Mouse (Mus musculus) lung, postnatal 0 days (tissue): ENCODE data around the gene Igf2r. TPM values are rescaled to one million over a fixed set of nuclear protein-coding genes. Genes with fewer than 3 reads are reported as not detected.

Experiments
- ATAC-seq: fragments of 200-750 bp; cut with Nextera tagmentation; 2 replicates; pipeline ENCODE4 v1.8.0; 2017; ENCODE audit warnings: moderate library complexity
- DNase-seq: peaks from one replicate; pipeline ENCODE4 v3.0.0-alpha.2; 2016; ENCODE audit warnings: low spot score
- H3K27ac ChIP-seq: fragments of 300-500 bp; sonication (generic); 2 replicates; pipeline ENCODE4 v1.5.1; 2014; ENCODE audit warnings: antibody characterized with exemption, mild to moderate bottlenecking, low read length, mixed read lengths
- H3K27me3 ChIP-seq: fragments of 300-500 bp; sonication (generic); replicated peaks from 2 replicates; pipeline ENCODE4 v1.6.1; 2014; ENCODE audit warnings: low read length, mixed read lengths; ENCODE audit not compliant: insufficient read depth
- H3K36me3 ChIP-seq: fragments of 300-500 bp; sonication (generic); 2 replicates; pipeline ENCODE4 v1.6.1; 2014; ENCODE audit warnings: low read length, mixed read lengths; ENCODE audit not compliant: insufficient read depth
- H3K4me1 ChIP-seq: fragments of 300-500 bp; sonication (generic); 2 replicates; pipeline ENCODE4 v1.6.1; 2014; ENCODE audit warnings: antibody characterized with exemption, low read depth, low read length, mixed read lengths; ENCODE audit not compliant: insufficient read depth
- H3K4me2 ChIP-seq: fragments of 300-500 bp; sonication (generic); replicated peaks from 2 replicates; pipeline ENCODE4 v1.6.1; 2014; ENCODE audit warnings: low read depth, mild to moderate bottlenecking, low read length, moderate library complexity, mixed read lengths
- H3K4me3 ChIP-seq: fragments of 300-500 bp; sonication (generic); 2 replicates; pipeline ENCODE4 v1.5.1; 2014; ENCODE audit warnings: low read depth, low read length
- H3K9ac ChIP-seq: fragments of 300-500 bp; sonication (generic); replicated peaks from 2 replicates; pipeline ENCODE4 v1.6.1; 2014; ENCODE audit warnings: low read depth, mild to moderate bottlenecking
- H3K9me3 ChIP-seq: fragments of 300-500 bp; sonication (generic); 2 replicates; pipeline ENCODE4 v1.6.1; 2016; ENCODE audit warnings: low read length, mixed read lengths
- CTCF ChIP-seq: IDR thresholded peaks from 2 replicates; pipeline ENCODE4 v1.5.1; 2016; ENCODE audit warnings: antibody characterized with exemption, mild to moderate bottlenecking
- EP300 ChIP-seq: IDR thresholded peaks from 2 replicates; pipeline ENCODE4 v1.6.1; 2016; ENCODE audit warnings: antibody characterized with exemption, mild to moderate bottlenecking, control low read depth
- WGBS: fragments of 180-500 bp; shearing (Covaris S2); extraction: QIAGEN DNeasy Blood & Tissue Kit; methylation state at CpG from one replicate; pipeline ENCODE4 v1.1.7; 2014; 5-methylcytosine and 5-hydroxymethylcytosine counted together
- polyA plus RNA-seq: library from polyadenylated mRNA; unstranded; fragments of >200 nt; fragmentation: Nextera tagmentation; extraction: Ambion mirVana; gene quantifications from 2 replicates; pipeline ENCODE4 v1.2.1, GENCODE M21; 2015

Igf2r gene
- polyA plus RNA-seq, 1 experiment from 2014 or later = 26.7 TPM

GRCm38 (mm10) chr17:12706590-12707049 lies 62.8 kb downstream of the Igf2r start:
- H3K36me3 ChIP-seq = peaks cover 35% of the 10 kb centered on the region; the same call in 1 of the 2 replicates
- H3K4me1 ChIP-seq = peaks cover 4% of the 10 kb centered on the region; the same call in 1 of the 2 replicates
- peak; percentile 19 for DNase-seq
- no peaks in the 10 kb centered on the region for H3K9me3 ChIP-seq
- ATAC-seq = peak; percentile 72
- H3K9ac ChIP-seq = no peak overlapping the region
- WGBS = 42% methylated on average over 10 of the region's 10 CpGs
- no peak overlapping the region for H3K4me3 ChIP-seq
- H3K4me2 ChIP-seq = no peak overlapping the region
- no peak for TF ChIP-seq CTCF
- TF ChIP-seq EP300 = no peak
- H3K27ac ChIP-seq = no peak overlapping the region
- H3K27me3 ChIP-seq = no peaks in the 10 kb centered on the region

GRCm38 (mm10) chr17:12702901-12703300 lies 66.6 kb downstream of the Igf2r start:
- Histone ChIP-seq H3K4me1 (peaks cover 4% of the 10 kb centered on the region; the same call in 1 of the 2 replicates), H3K9ac (no peak overlapping the region), H3K9me3 (no peaks in the 10 kb centered on the region), H3K36me3 (peaks cover 29% of the 10 kb centered on the region; the same call in 1 of the 2 replicates), H3K4me2 (no peak overlapping the region), H3K27me3 (no peaks in the 10 kb centered on the region), H3K27ac (no peak overlapping the region), H3K4me3 (no peak overlapping the region)
- WGBS = 79% methylated on average over 5 of the region's 5 CpGs
- ATAC-seq (no peak), DNase-seq (no peak)
- TF ChIP-seq CTCF (no peak), EP300 (no peak)

- Histone ChIP-seq H3K36me3 (peaks cover 34% of the 10 kb centered on the region), H3K9me3 (no peaks in the 10 kb centered on the region), H3K27me3 (no peaks in the 10 kb centered on the region), H3K4me1 (no peaks in the 10 kb centered on the region), H3K4me2 (no peak overlapping the region), H3K4me3 (no peak overlapping the region), H3K27ac (no peak overlapping the region), H3K9ac (no peak overlapping the region)
- WGBS = 94% methylated on average over 6 of the region's 6 CpGs
- TF ChIP-seq EP300 (no peak), CTCF (no peak)
- ATAC-seq (no peak), DNase-seq (no peak)
These were observed 69.1 kb downstream of the Igf2r start for GRCm38 (mm10) chr17:12700373-12700772.

GRCm38 (mm10) chr17:12691899-12692298 lies 77.6 kb downstream of the Igf2r start:
- H3K9ac ChIP-seq = no peak overlapping the region
- H3K4me1 ChIP-seq = no peaks in the 10 kb centered on the region
- H3K36me3 ChIP-seq = peaks cover 52% of the 10 kb centered on the region
- 76% methylated on average over 7 of the region's 7 CpGs for WGBS
- no peaks in the 10 kb centered on the region for H3K9me3 ChIP-seq
- H3K4me3 ChIP-seq = no peak overlapping the region
- no peak for TF ChIP-seq CTCF
- no peak for TF ChIP-seq EP300
- DNase-seq (no peak), ATAC-seq (no peak)
- H3K4me2 ChIP-seq = no peak overlapping the region
- H3K27ac ChIP-seq = no peak overlapping the region
- no peaks in the 10 kb centered on the region for H3K27me3 ChIP-seq

GRCm38 (mm10) chr17:12689537-12689936 lies 79.9 kb downstream of the Igf2r start:
- Histone ChIP-seq H3K4me3 (no peak overlapping the region), H3K27ac (no peak overlapping the region), H3K9ac (no peak overlapping the region), H3K27me3 (no peaks in the 10 kb centered on the region), H3K9me3 (no peaks in the 10 kb centered on the region), H3K4me1 (no peaks in the 10 kb centered on the region), H3K4me2 (no peak overlapping the region), H3K36me3 (peaks cover 56% of the 10 kb centered on the region)
- DNase-seq (peak; percentile 48), ATAC-seq (no peak)
- 61% methylated on average over 3 of the region's 3 CpGs for WGBS
- TF ChIP-seq EP300 = no peak
- TF ChIP-seq CTCF = peak; percentile 66

GRCm38 (mm10) chr17:12688427-12689110 lies 80.9 kb downstream of the Igf2r start:
- Histone ChIP-seq H3K9ac (no peak overlapping the region), H3K4me3 (no peak overlapping the region), H3K4me1 (no peaks in the 10 kb centered on the region), H3K4me2 (no peak overlapping the region), H3K27me3 (no peaks in the 10 kb centered on the region), H3K36me3 (peaks cover 54% of the 10 kb centered on the region), H3K27ac (0 out of 2 replicates have a peak overlapping the region, but pooled peaks have one; percentile 9), H3K9me3 (no peaks in the 10 kb centered on the region)
- TF ChIP-seq CTCF (no peak), EP300 (no peak)
- WGBS = 59% methylated on average over 20 of the region's 20 CpGs
- DNase-seq (peak; percentile 37), ATAC-seq (peak; percentile 63)
